Mouse (Mus musculus): Measurements from ENCODE around the gene Cpm.
"Not testable (repeated sequence)": the region's sequence is repeated elsewhere in the genome, so short reads cannot be mapped to it uniquely, and the experiment has no call there.

The Cpm gene

GRCm38 (mm10) chr10:117629169-117629971, at the start of gene Cpm:
Gene Cpm (plus strand): TSS chr10:117629500.
- DNase-seq = peak; percentile 92

- no peak for DNase-seq
Observed at GRCm38 (mm10) chr10:117579771-117580284, 49.5 kb upstream of the Cpm start.

- no peak for DNase-seq
Observed at GRCm38 (mm10) chr10:117580405-117580804, 48.9 kb upstream of the Cpm start.

- no peak for DNase-seq
Observed at GRCm38 (mm10) chr10:117581007-117581752, 48.1 kb upstream of the Cpm start.

GRCm38 (mm10) chr10:117581753-117582062, 47.6 kb upstream of the Cpm start:
- DNase-seq = no peak

- no peak for DNase-seq
Observed at GRCm38 (mm10) chr10:117583155-117584061, 45.9 kb upstream of the Cpm start.

GRCm38 (mm10) chr10:117584102-117584501, 45.2 kb upstream of the Cpm start:
- DNase-seq = no peak

GRCm38 (mm10) chr10:117584566-117585515, 44.5 kb upstream of the Cpm start:
- DNase-seq = no peak

GRCm38 (mm10) chr10:117585600-117586299, 43.5 kb upstream of the Cpm start:
- DNase-seq = no peak

GRCm38 (mm10) chr10:117586859-117587258, 42.4 kb upstream of the Cpm start:
- peak; percentile 74 for DNase-seq

- no peak for DNase-seq
Observed at GRCm38 (mm10) chr10:117587335-117587734, 42.0 kb upstream of the Cpm start.

GRCm38 (mm10) chr10:117588416-117589143, 40.7 kb upstream of the Cpm start:
- not testable (repeated sequence) for DNase-seq

GRCm38 (mm10) chr10:117589144-117589940, 40.0 kb upstream of the Cpm start:
- DNase-seq = no peak

- DNase-seq = no peak
Observed at GRCm38 (mm10) chr10:117590331-117591301, 38.7 kb upstream of the Cpm start.

- DNase-seq = no peak
Observed at GRCm38 (mm10) chr10:117591766-117592165, 37.5 kb upstream of the Cpm start.

GRCm38 (mm10) chr10:117592306-117593040, 36.8 kb upstream of the Cpm start:
- no peak for DNase-seq

GRCm38 (mm10) chr10:117593041-117593570, 36.2 kb upstream of the Cpm start:
- no peak for DNase-seq
